Mouse (Mus musculus) cortical plate, adult 2 months (tissue): Measurements from ENCODE around the gene Fgfr2. TPM values are rescaled to one million over a fixed set of nuclear protein-coding genes. Genes with fewer than 3 reads are reported as not detected.
A peak's percentile ranks its signal among the peaks of the same experiment; 100 is the strongest.

ENCODE experiments used
- H3K27ac ChIP-seq: fragments of 200-500 bp; 2 replicates; pipeline ENCODE4 v1.5.1; 2012; ENCODE audit warnings: low read length, control low read depth, inconsistent platforms; ENCODE audit not compliant: insufficient read depth
- H3K4me1 ChIP-seq: fragments of 200-500 bp; 2 replicates; pipeline ENCODE4 v1.6.1; 2011; ENCODE audit warnings: low read length; ENCODE audit not compliant: control insufficient read depth, insufficient read depth
- H3K4me3 ChIP-seq: fragments of 200-500 bp; 2 replicates; pipeline ENCODE4 v1.5.1; 2011; ENCODE audit warnings: mild to moderate bottlenecking, low read length, control low read depth; ENCODE audit not compliant: insufficient read depth
- CTCF ChIP-seq: fragments of 200-500 bp; IDR thresholded peaks from 2 replicates; pipeline ENCODE4 v1.5.1; 2011; ENCODE audit warnings: mild to moderate bottlenecking, control low read depth, low read length; ENCODE audit not compliant: insufficient read depth; ENCODE audit errors: extremely low read depth
- POLR2A ChIP-seq: fragments of 200-500 bp; IDR thresholded peaks from 2 replicates; pipeline ENCODE4 v1.6.1; 2011; ENCODE audit warnings: mild to moderate bottlenecking, low read length, control low read depth; ENCODE audit not compliant: insufficient read depth; ENCODE audit errors: extremely low read depth
- polyA plus RNA-seq: library from polyadenylated mRNA; depleted of rRNA; stranded (reverse); fragments of >200 nt; gene quantifications from 2 replicates; pipeline ENCODE4 v1.2.3, GENCODE M21; 2012; rRNA removed

The Fgfr2 gene
- 44.2 and 50.4 TPM in 2 replicates for polyA plus RNA-seq

GRCm38 (mm10) chr7:133123244-133123998 lies at the start of gene Fgfr2:
Fgfr2 (minus strand) TSS chr7:133123350.
- Histone ChIP-seq H3K4me3 (peak within 1 kb of the TSS; percentile 83), H3K4me1 (no peaks in the 10 kb centered on the region), H3K27ac (peak within 1 kb of the TSS; percentile 93; the same call in 1 of the 2 replicates)
- no peak for TF ChIP-seq CTCF
- TF ChIP-seq POLR2A = no peak

DNA sequence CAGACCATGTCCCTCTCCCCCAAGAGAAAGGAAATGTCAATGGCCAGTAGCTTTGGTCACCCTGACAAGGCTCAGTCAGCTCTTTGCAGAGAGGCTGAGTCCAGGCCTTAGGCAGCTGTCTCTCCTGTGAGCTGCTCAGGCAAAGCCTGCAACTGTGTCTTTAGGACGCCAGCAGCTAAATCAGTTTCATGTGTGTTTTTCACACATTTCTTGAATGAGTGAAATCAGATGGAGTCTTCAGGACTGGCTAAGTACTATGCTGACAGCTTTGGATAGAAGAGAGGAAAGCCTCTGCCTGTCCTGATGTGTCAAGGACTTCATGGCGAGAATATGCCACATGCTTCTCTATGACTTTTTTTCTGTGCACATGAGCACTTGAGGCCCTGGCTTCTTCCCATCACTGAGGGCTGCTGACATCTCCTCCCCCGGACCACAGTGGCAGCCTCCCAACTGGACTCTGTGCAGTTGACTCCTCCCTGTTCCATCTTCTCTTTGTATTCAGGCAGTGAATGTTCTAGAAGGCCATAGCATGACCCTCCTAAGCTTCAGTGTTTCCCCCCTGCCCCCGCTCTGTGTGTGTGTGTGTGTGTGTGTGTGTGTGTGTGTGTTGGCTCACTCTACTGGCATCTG lies 48.4 kb upstream of the Fgfr2 start:
- H3K4me1 ChIP-seq = no peaks in the 10 kb centered on the region

DNA sequence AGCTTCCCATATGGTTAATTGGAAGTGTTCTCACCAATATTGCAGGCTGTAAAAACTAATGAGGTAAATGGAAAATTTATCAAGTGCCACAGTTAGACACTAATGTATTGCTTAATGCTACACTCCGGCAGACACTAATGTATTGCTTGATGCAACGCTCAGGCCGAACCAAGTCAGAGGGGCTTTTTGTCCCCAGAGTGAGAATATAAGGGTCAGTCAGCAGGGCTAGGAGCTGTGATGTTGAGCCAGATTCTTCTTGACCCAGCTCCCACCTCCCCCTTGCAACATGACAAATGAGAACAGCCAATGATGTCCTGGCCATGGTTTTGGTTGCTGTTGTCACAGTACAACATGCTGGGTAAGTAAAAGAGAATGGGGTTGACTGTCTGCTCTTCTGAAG lies 45.8 kb upstream of the Fgfr2 start:
- TF ChIP-seq CTCF (no peak), POLR2A (no peak)
- no peaks in the 10 kb centered on the region for H3K4me1 ChIP-seq
- no peak overlapping the region for H3K4me3 ChIP-seq
- no peak overlapping the region for H3K27ac ChIP-seq

More for the DNA sequence above, 48.4 kb upstream of the Fgfr2 start:
- no peak overlapping the region for H3K27ac ChIP-seq
- H3K4me3 ChIP-seq = no peak overlapping the region
- TF ChIP-seq POLR2A (no peak), CTCF (no peak)

GRCm38 (mm10) chr7:133167903-133168302 lies 44.8 kb upstream of the Fgfr2 start:
- H3K4me3 ChIP-seq = no peak overlapping the region
- no peak for TF ChIP-seq CTCF
- no peak for TF ChIP-seq POLR2A
- no peaks in the 10 kb centered on the region for H3K4me1 ChIP-seq
- no peak overlapping the region for H3K27ac ChIP-seq

DNA sequence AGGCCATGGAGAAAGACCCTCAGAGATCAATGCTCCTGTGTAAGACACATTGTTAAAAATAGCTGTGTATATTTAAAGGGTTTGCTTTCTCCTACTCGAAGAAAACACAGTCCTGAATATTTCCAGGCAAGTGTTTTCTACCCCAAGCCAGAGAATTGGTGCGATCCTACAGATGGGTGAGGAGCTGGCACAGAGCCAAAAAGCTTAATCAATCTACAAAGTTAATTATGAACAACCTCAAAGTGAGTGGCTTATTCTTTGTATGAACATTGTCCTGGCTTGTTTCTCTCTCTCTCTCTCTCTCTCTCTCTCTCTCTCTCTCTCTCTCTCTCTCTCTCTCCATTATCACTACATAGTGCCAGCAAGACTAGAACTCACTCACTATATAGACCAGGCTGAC lies 41.6 kb upstream of the Fgfr2 start:
- Histone ChIP-seq H3K27ac (no peak overlapping the region), H3K4me3 (no peak overlapping the region), H3K4me1 (no peaks in the 10 kb centered on the region)
- no peak for TF ChIP-seq POLR2A
- no peak for TF ChIP-seq CTCF

GRCm38 (mm10) chr7:133163011-133163410 lies 39.9 kb upstream of the Fgfr2 start:
- no peak overlapping the region for H3K4me3 ChIP-seq
- TF ChIP-seq CTCF = no peak
- TF ChIP-seq POLR2A = no peak
- H3K4me1 ChIP-seq = no peaks in the 10 kb centered on the region
- no peak overlapping the region for H3K27ac ChIP-seq

- H3K27ac ChIP-seq = no peak overlapping the region
- TF ChIP-seq POLR2A = no peak
- TF ChIP-seq CTCF = no peak
- no peak overlapping the region for H3K4me3 ChIP-seq
- H3K4me1 ChIP-seq = no peaks in the 10 kb centered on the region
Measured at GRCm38 (mm10) chr7:133162131-133162530, 39.0 kb upstream of the Fgfr2 start.

- H3K4me3 ChIP-seq = no peak overlapping the region
Measured at GRCm38 (mm10) chr7:133161362-133162080, 38.4 kb upstream of the Fgfr2 start.

DNA sequence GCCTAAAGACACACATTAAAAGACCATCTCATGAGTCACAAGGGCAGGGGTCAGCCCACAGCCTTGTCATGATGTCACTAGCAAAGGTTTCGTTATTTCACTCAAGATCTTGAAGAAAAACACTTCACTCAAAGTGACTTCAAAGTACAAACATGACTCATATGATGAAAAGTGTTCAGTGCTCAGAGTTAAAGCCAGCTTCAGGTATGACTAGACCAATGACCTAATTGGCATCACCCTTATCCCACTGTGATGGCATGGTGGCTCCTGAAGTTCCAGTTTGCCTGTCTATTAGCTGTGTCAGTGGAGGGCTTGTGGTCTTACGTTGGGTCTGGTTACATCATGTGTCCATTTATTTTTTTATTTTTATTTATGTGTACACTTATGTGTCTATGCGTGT lies 36.4 kb upstream of the Fgfr2 start:
- no peaks in the 10 kb centered on the region for H3K4me1 ChIP-seq
- TF ChIP-seq POLR2A (no peak), CTCF (no peak)
- H3K27ac ChIP-seq = no peak overlapping the region
- H3K4me3 ChIP-seq = no peak overlapping the region

More at GRCm38 (mm10) chr7:133161362-133162080, 38.4 kb upstream of the Fgfr2 start:
- TF ChIP-seq CTCF (no peak), POLR2A (no peak)
- H3K4me1 ChIP-seq = no peaks in the 10 kb centered on the region
- H3K27ac ChIP-seq = no peak overlapping the region

DNA sequence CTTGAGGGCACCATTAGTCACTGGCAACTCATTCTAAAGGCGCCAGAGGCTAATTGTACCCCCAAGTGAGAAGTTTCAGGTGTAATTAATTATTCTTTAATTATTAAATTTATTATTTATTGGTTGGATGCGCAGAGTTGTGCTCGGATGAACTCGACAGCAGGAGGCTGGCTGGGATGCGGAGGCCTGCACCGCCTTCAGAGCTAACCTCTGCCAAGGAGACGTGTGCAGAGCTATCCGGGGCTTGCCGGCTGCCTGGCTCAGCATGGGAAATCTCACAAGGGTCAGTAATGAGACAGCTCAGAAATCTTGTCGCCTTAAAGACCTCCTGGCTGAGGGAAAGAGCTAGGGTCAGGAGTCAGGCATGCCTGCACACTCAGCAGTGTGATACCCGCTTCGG lies 32.5 kb upstream of the Fgfr2 start:
- no peak overlapping the region for H3K4me3 ChIP-seq
- no peak overlapping the region for H3K27ac ChIP-seq
- TF ChIP-seq CTCF (no peak), POLR2A (no peak)
- H3K4me1 ChIP-seq = no peaks in the 10 kb centered on the region

GRCm38 (mm10) chr7:133154846-133155245 lies 31.7 kb upstream of the Fgfr2 start:
- TF ChIP-seq POLR2A = no peak
- TF ChIP-seq CTCF = no peak
- H3K4me1 ChIP-seq = no peaks in the 10 kb centered on the region
- H3K4me3 ChIP-seq = no peak overlapping the region
- H3K27ac ChIP-seq = no peak overlapping the region
